Comparison of ENCODE assay signal across 8 mouse cellular contexts in the genomic region with DNA sequence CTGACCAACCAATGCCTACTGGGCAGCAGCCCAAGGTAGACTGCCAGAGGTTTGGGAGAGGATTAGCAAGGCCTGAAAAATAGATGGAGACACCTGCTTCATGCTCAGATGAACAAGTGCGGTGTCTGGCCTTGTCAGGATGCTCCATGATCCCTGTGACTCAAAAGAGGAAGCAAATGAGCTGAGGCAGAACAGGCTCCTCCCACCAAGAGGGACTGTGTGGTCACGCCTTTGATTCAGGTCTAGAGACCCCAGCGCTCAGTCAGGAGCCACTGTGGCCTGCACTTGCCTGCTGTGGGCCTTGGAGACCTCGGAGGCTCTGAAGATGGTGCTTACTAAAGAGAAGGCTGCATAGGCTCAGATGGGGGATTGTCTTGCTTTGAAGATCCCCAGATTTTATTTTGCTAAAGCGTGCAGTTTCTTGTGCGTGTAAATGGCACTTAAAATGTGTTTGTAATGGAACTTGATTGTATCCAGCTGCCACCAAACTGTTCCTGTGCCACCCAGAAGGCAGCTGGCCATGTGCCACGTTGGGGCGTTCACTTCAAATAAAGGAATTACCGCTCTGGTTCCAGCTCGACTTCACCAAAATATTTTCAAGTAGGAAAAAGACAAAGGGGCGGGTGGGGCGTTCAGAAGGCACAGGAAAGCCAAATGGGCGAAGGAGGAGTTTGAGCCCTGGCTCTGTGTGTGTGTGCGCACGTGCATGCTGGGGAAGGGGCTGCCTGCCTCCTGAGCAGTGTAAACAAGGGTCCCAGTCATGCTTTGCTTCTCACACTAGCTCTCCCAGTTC. TPM values are rescaled to one million over a fixed set of nuclear protein-coding genes. Genes with fewer than 3 reads are reported as not detected.
DNase-seq lines count a peak whose midpoint lies in the region; ATAC-seq and TF ChIP-seq lines count a peak whose summit lies in the region.

No protein-coding gene starts in this region.

- 0 out of 2 replicates have a peak overlapping the region, but pooled peaks have one; percentile 23 for H3K9ac ChIP-seq in kidney, postnatal 0 days (ENCODE audit: low read depth, low read length)

- DNase-seq in ovary, adult 18-20 months (ENCODE audit: low spot score), result peak; percentile 43
- no peak for DNase-seq in ovary, postnatal 10 days (ENCODE audit: low spot score)
- DNase-seq in cerebellum, adult 9-10 months, result peak; percentile 96
- DNase-seq in heart, adult 8-10 months (ENCODE audit: low spot score), result peak; percentile 62
- DNase-seq in kidney, postnatal 0 days (ENCODE audit: low spot score), result peak; percentile 62
- peak; percentile 82 to 87 for DNase-seq in lung, adult 18-20 months
- peak; percentile 53 to 66 for DNase-seq in right cerebral cortex, adult 2 months (ENCODE audit: low spot score in 2 of 2)
- DNase-seq in thymus, postnatal 0 days (ENCODE audit: low spot score), result no peak

- H3K27me3 ChIP-seq in kidney, postnatal 0 days (ENCODE audit: insufficient read depth, low read length), result no peaks in the 10 kb centered on the region

- H3K9me3 ChIP-seq in kidney, postnatal 0 days (replicated peaks; ENCODE audit: low read length), result no peaks in the 10 kb centered on the region

- peaks cover 12% of the 10 kb centered on the region for H3K36me3 ChIP-seq in kidney, postnatal 0 days (ENCODE audit: insufficient read depth, low read length)

- TF ChIP-seq CTCF in kidney, postnatal 0 days (IDR thresholded peaks at IDR 0.05; ENCODE audit: low read depth), result no peak

- H3K27ac ChIP-seq in kidney, postnatal 0 days, result peak overlapping the region; percentile 78

- 15% methylated on average over 15 of the region's 15 CpGs for WGBS in kidney, postnatal 0 days

- H3K4me1 ChIP-seq in kidney, postnatal 0 days (replicated peaks; ENCODE audit: insufficient read depth, low read length), result peaks cover 14% of the 10 kb centered on the region

- no peak overlapping the region for H3K4me3 ChIP-seq in kidney, postnatal 0 days (replicated peaks; ENCODE audit: low read depth, low read length)

- H3K4me2 ChIP-seq in kidney, postnatal 0 days (ENCODE audit: low read length), result 0 out of 2 replicates have a peak overlapping the region, but pooled peaks have one; percentile 7

- ATAC-seq in kidney, postnatal 0 days (replicated peaks; ENCODE audit: low FRiP score, low read depth), result peak; percentile 30

RNA-seq across cellular contexts. Expression of a gene that starts 6.0 kb away (rescaled TPM):
- total RNA-seq in heart, adult 8-10 months (2022), result 10 to 100 TPM; 34.5 to 56.9 (median 50.9) TPM
- polyA plus RNA-seq in kidney, postnatal 0 days (2015; fragmentation: Nextera tagmentation; extraction: Ambion mirVana), result 16.7 and 17.3 TPM in 2 replicates
- 44.7 and 46.1 TPM in 2 replicates for polyA plus RNA-seq in thymus, postnatal 0 days (2015; fragmentation: Nextera tagmentation; extraction: Ambion mirVana)

RNA-seq across cellular contexts. Expression of a gene that starts 35.7 kb away (rescaled TPM):
- 10 to 100 TPM; 13.2 to 14.5 (median 13.9) TPM for total RNA-seq in heart, adult 8-10 months (2022)
- 10.9 and 11.9 TPM in 2 replicates for polyA plus RNA-seq in kidney, postnatal 0 days (2015; fragmentation: Nextera tagmentation; extraction: Ambion mirVana)
- polyA plus RNA-seq in thymus, postnatal 0 days (2015; fragmentation: Nextera tagmentation; extraction: Ambion mirVana), result 13.0 and 15.2 TPM in 2 replicates

Comparison
In these comparisons a context has a peak if more than half of its experiments do, and no peak if none do; other contexts are left out.
1. DNase-seq: peak in ovary, adult 18-20 months (single experiment), cerebellum, adult 9-10 months (single experiment), heart, adult 8-10 months (single experiment), kidney, postnatal 0 days (single experiment), lung, adult 18-20 months (2 of 2) and right cerebral cortex, adult 2 months (2 of 2); none in ovary, postnatal 10 days (single experiment) and thymus, postnatal 0 days (single experiment).